Mouse (Mus musculus): ENCODE data around the gene Spats2. TPM values are rescaled to one million over a fixed set of nuclear protein-coding genes. Genes with fewer than 3 reads are reported as not detected.
"Not testable (repeated sequence)": the region's sequence is repeated elsewhere in the genome, so short reads cannot be mapped to it uniquely, and the experiment has no call there.

Gene Spats2
- polyA plus RNA-seq, 1 experiment from 2014 or later: 34.2 TPM

GRCm38 (mm10) chr15:99226090-99226489 is 100.4 kb downstream of the Spats2 start:
- Histone ChIP-seq H3K4me2 (replicated peaks; ENCODE audit: low read depth, low read length) (0 out of 2 replicates have a peak overlapping the region, but pooled peaks have one; percentile 55), H3K4me1 (ENCODE audit: control insufficient read depth, insufficient read depth, low read length) (peaks cover 24% of the 10 kb centered on the region; the same call in 1 of the 2 replicates), H3K9ac (replicated peaks; ENCODE audit: low read depth, low read length) (no peak overlapping the region), H3K9me3 (ENCODE audit: control insufficient read depth, low read depth, low read length) (no peaks in the 10 kb centered on the region), H3K4me3 (ENCODE audit: low read depth, low read length) (peak overlapping the region; percentile 25), H3K27me3 (ENCODE audit: control insufficient read depth, insufficient read depth, low read length) (peaks cover 51% of the 10 kb centered on the region), H3K36me3 (ENCODE audit: control insufficient read depth, insufficient read depth, low read length) (no peaks in the 10 kb centered on the region), H3K27ac (ENCODE audit: low read length) (no peak overlapping the region)
- WGBS: 24% methylated on average over 14 of the region's 14 CpGs
- no peak for ATAC-seq (ENCODE audit: insufficient number of reproducible peaks, insufficient read depth, low FRiP score, low read depth)

GRCm38 (mm10) chr15:99231998-99232397 is 106.3 kb downstream of the Spats2 start:
- Histone ChIP-seq H3K27me3 (ENCODE audit: control insufficient read depth, insufficient read depth, low read length) (peaks cover 22% of the 10 kb centered on the region), H3K4me3 (ENCODE audit: low read depth, low read length) (no peak overlapping the region), H3K9ac (replicated peaks; ENCODE audit: low read depth, low read length) (no peak overlapping the region), H3K4me2 (replicated peaks; ENCODE audit: low read depth, low read length) (no peak overlapping the region), H3K4me1 (ENCODE audit: control insufficient read depth, insufficient read depth, low read length) (no peaks in the 10 kb centered on the region), H3K9me3 (ENCODE audit: control insufficient read depth, low read depth, low read length) (no peaks in the 10 kb centered on the region), H3K36me3 (ENCODE audit: control insufficient read depth, insufficient read depth, low read length) (no peaks in the 10 kb centered on the region), H3K27ac (ENCODE audit: low read length) (no peak overlapping the region)
- 74% methylated on average over 10 of the region's 10 CpGs for WGBS
- no peak for ATAC-seq (ENCODE audit: insufficient number of reproducible peaks, insufficient read depth, low FRiP score, low read depth)

DNA sequence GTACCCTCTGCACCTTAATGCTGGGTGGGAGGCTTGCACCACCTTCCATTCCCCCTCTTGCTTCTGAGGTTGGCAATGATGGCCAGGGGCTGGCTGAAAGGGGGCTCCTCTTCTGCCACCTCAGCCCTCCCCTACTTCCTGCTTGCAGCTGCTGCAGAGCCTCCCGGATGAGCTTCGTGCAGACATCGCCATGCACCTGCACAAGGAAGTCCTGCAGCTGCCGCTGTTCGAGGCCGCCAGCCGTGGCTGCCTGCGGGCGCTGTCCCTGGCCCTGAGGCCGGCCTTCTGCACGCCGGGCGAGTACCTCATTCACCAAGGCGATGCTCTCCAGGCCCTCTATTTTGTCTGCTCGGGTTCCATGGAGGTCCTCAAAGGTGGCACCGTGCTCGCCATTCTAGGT is 108.0 kb downstream of the Spats2 start:
- no peak overlapping the region for H3K27ac ChIP-seq (ENCODE audit: low read length)
- 0 out of 2 replicates have a peak, but pooled peaks cover 9% of the 10 kb centered on the region for H3K27me3 ChIP-seq (ENCODE audit: control insufficient read depth, insufficient read depth, low read length)
- WGBS: 43% methylated on average over 17 of the region's 17 CpGs
- no peaks in the 10 kb centered on the region for H3K36me3 ChIP-seq (ENCODE audit: control insufficient read depth, insufficient read depth, low read length)
- no peak overlapping the region for H3K9ac ChIP-seq (replicated peaks; ENCODE audit: low read depth, low read length)
- H3K4me1 ChIP-seq (ENCODE audit: control insufficient read depth, insufficient read depth, low read length): no peaks in the 10 kb centered on the region
- no peak overlapping the region for H3K4me3 ChIP-seq (ENCODE audit: low read depth, low read length)
- ATAC-seq (ENCODE audit: insufficient number of reproducible peaks, insufficient read depth, low FRiP score, low read depth): no peak
- H3K9me3 ChIP-seq (ENCODE audit: control insufficient read depth, low read depth, low read length): no peaks in the 10 kb centered on the region
- H3K4me2 ChIP-seq (replicated peaks; ENCODE audit: low read depth, low read length): no peak overlapping the region

DNA sequence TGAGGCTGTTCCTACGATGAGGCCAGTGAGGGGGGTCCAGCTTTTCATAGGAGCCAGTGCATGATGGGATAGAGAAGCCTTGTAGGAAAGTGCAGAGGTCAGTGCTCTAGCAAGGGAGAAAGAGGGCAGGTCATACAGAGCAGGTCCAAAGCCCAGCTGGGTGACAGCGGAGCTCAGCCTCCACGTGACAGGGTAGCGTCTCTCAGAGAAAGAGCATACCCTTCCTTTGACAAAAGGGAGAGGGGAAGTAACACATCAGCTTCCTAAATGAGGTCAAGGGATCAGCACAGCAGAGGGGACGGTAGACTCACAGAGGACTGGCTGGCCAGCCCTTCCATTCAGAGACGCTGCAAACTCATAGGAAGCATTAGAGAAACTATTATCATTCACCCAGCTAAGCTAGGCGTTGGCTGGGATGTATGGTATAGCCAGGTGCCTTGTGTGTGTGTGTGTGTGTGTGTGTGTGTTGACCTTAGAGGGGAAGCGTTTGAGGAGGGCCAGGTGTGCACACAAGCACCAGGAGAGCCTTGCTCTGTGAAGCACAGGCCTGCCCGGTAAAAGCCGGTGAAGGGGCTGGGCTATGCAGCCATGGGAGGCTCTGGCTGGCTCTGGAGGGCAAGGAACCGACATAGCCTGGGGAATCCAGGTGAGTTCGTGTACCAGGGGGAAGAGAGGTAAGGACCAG is 108.8 kb downstream of the Spats2 start:
- H3K27me3 ChIP-seq (ENCODE audit: control insufficient read depth, insufficient read depth, low read length): 0 out of 2 replicates have a peak, but pooled peaks cover 9% of the 10 kb centered on the region
- no peak overlapping the region for H3K9ac ChIP-seq (replicated peaks; ENCODE audit: low read depth, low read length)
- H3K27ac ChIP-seq (ENCODE audit: low read length): no peak overlapping the region
- H3K4me1 ChIP-seq (ENCODE audit: control insufficient read depth, insufficient read depth, low read length): no peaks in the 10 kb centered on the region
- no peak for ATAC-seq (ENCODE audit: insufficient number of reproducible peaks, insufficient read depth, low FRiP score, low read depth)
- no peaks in the 10 kb centered on the region for H3K9me3 ChIP-seq (ENCODE audit: control insufficient read depth, low read depth, low read length)
- 48% methylated on average over 12 of the region's 12 CpGs for WGBS
- H3K4me2 ChIP-seq (replicated peaks; ENCODE audit: low read depth, low read length): no peak overlapping the region
- no peak overlapping the region for H3K4me3 ChIP-seq (ENCODE audit: low read depth, low read length)
- no peaks in the 10 kb centered on the region for H3K36me3 ChIP-seq (ENCODE audit: control insufficient read depth, insufficient read depth, low read length)

DNA sequence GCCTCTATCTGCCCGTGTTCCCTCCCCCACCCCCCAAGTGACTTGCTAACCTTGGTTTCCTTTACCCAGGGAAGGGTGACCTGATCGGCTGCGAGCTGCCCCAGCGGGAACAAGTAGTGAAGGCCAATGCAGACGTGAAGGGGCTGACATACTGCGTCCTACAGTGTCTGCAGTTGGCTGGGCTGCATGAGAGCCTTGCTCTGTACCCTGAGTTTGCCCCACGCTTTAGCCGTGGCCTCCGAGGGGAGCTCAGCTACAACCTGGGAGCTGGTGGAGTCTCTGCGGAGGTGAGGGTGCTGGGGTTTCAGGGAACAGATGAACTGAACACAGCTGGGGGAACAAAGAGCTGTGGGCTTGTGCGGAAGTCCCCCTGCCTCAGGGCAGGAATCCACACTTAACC is 112.3 kb downstream of the Spats2 start:
- Histone ChIP-seq H3K4me1 (ENCODE audit: control insufficient read depth, insufficient read depth, low read length) (no peaks in the 10 kb centered on the region), H3K27ac (ENCODE audit: low read length) (no peak overlapping the region), H3K27me3 (ENCODE audit: control insufficient read depth, insufficient read depth, low read length) (0 out of 2 replicates have a peak, but pooled peaks cover 4% of the 10 kb centered on the region), H3K9ac (replicated peaks; ENCODE audit: low read depth, low read length) (no peak overlapping the region), H3K4me2 (replicated peaks; ENCODE audit: low read depth, low read length) (no peak overlapping the region), H3K9me3 (ENCODE audit: control insufficient read depth, low read depth, low read length) (no peaks in the 10 kb centered on the region), H3K4me3 (ENCODE audit: low read depth, low read length) (no peak overlapping the region), H3K36me3 (ENCODE audit: control insufficient read depth, insufficient read depth, low read length) (peaks cover 7% of the 10 kb centered on the region)
- WGBS: 63% methylated on average over 11 of the region's 11 CpGs
- no peak for ATAC-seq (ENCODE audit: insufficient number of reproducible peaks, insufficient read depth, low FRiP score, low read depth)

DNA sequence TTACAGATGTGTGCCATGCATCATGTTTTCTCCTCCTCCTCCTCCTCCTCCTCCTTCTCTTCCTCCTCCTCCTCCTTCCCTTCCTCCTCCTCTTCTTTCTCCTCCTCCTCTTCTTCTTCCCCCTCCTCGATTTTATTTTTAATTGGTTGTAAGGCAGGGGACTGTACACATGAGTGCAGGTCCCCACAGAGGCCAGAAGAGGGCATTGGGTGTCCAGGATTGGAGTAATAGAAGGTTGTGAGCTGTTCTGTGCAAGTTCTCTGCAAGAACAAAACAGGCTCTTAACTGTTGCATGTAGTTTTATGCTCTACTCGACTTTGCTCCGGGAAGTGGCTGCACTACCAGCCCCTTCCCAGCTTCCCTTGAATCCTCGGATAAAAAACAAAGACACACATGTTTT is 114.4 kb downstream of the Spats2 start:
- WGBS: 68% methylated on average over 4 of the region's 4 CpGs
- no peak overlapping the region for H3K27ac ChIP-seq (ENCODE audit: low read length)
- H3K4me1 ChIP-seq (ENCODE audit: control insufficient read depth, insufficient read depth, low read length): no peaks in the 10 kb centered on the region
- peaks cover 23% of the 10 kb centered on the region for H3K36me3 ChIP-seq (ENCODE audit: control insufficient read depth, insufficient read depth, low read length)
- H3K4me3 ChIP-seq (ENCODE audit: low read depth, low read length): no peak overlapping the region
- H3K9ac ChIP-seq (replicated peaks; ENCODE audit: low read depth, low read length): no peak overlapping the region
- no peaks in the 10 kb centered on the region for H3K27me3 ChIP-seq (ENCODE audit: control insufficient read depth, insufficient read depth, low read length)
- ATAC-seq (ENCODE audit: insufficient number of reproducible peaks, insufficient read depth, low FRiP score, low read depth): no peak
- no peak overlapping the region for H3K4me2 ChIP-seq (replicated peaks; ENCODE audit: low read depth, low read length)
- H3K9me3 ChIP-seq (ENCODE audit: control insufficient read depth, low read depth, low read length): no peaks in the 10 kb centered on the region

DNA sequence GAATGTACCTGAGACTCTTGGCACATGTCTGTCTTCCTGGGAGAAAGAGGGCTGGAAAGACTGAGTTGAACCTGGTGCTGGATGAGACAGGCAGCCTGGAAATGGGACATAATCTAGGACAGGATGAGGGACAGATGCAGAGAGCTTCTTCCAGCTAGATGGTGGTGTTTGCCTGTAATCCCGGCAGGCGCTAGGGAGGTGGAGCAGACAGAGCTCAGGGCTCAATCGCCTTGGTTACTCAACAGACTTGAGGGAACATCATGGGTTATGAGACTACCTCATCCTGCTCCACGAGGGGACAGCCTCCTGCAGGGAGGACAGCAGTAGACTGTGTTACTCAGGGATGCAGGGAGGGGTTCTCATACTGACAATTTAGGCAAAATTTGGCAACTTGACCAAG is 115.5 kb downstream of the Spats2 start:
- Histone ChIP-seq H3K27me3 (ENCODE audit: control insufficient read depth, insufficient read depth, low read length) (no peaks in the 10 kb centered on the region), H3K27ac (ENCODE audit: low read length) (no peak overlapping the region), H3K9me3 (ENCODE audit: control insufficient read depth, low read depth, low read length) (no peaks in the 10 kb centered on the region), H3K36me3 (ENCODE audit: control insufficient read depth, insufficient read depth, low read length) (peaks cover 31% of the 10 kb centered on the region), H3K9ac (replicated peaks; ENCODE audit: low read depth, low read length) (no peak overlapping the region), H3K4me3 (ENCODE audit: low read depth, low read length) (no peak overlapping the region), H3K4me2 (replicated peaks; ENCODE audit: low read depth, low read length) (no peak overlapping the region), H3K4me1 (ENCODE audit: control insufficient read depth, insufficient read depth, low read length) (no peaks in the 10 kb centered on the region)
- ATAC-seq (ENCODE audit: insufficient number of reproducible peaks, insufficient read depth, low FRiP score, low read depth): no peak
- 78% methylated on average over 4 of the region's 4 CpGs for WGBS

GRCm38 (mm10) chr15:99242045-99242444 is 116.3 kb downstream of the Spats2 start:
- Histone ChIP-seq H3K4me3 (ENCODE audit: low read depth, low read length) (no peak overlapping the region), H3K27ac (ENCODE audit: low read length) (no peak overlapping the region), H3K4me2 (replicated peaks; ENCODE audit: low read depth, low read length) (no peak overlapping the region), H3K9me3 (ENCODE audit: control insufficient read depth, low read depth, low read length) (no peaks in the 10 kb centered on the region), H3K36me3 (ENCODE audit: control insufficient read depth, insufficient read depth, low read length) (peaks cover 37% of the 10 kb centered on the region), H3K9ac (replicated peaks; ENCODE audit: low read depth, low read length) (no peak overlapping the region), H3K27me3 (ENCODE audit: control insufficient read depth, insufficient read depth, low read length) (no peaks in the 10 kb centered on the region), H3K4me1 (ENCODE audit: control insufficient read depth, insufficient read depth, low read length) (no peaks in the 10 kb centered on the region)
- 90% methylated on average over 10 of the region's 10 CpGs for WGBS
- ATAC-seq (ENCODE audit: insufficient number of reproducible peaks, insufficient read depth, low FRiP score, low read depth): no peak

DNA sequence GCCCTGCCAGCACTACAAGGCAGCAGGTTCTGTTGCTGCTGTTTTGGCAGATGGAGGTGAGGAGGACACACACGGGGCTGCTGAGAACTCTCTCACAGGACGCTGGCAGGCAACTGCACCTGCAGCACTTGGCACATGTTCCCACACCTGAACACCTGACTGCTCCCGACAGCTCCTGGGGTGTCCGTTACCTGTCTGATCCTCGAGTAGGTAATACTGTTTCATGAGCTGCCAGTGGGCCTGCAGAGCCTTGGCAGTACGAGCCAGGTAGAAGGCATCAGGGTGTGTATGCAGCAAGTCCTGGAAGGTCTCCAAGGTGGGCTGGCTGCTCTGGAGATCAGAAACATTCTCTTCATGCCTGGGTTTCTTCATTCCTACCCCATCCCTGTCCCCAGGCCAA is 121.0 kb downstream of the Spats2 start:
- WGBS: 89% methylated on average over 6 of the region's 6 CpGs
- H3K9me3 ChIP-seq (ENCODE audit: control insufficient read depth, low read depth, low read length); H3K27me3 ChIP-seq (ENCODE audit: control insufficient read depth, insufficient read depth, low read length); H3K27ac ChIP-seq (ENCODE audit: low read length); H3K4me3 ChIP-seq (ENCODE audit: low read depth, low read length); H3K4me1 ChIP-seq (ENCODE audit: control insufficient read depth, insufficient read depth, low read length); H3K4me2 ChIP-seq (replicated peaks; ENCODE audit: low read depth, low read length); H3K9ac ChIP-seq (replicated peaks; ENCODE audit: low read depth, low read length); ATAC-seq (ENCODE audit: insufficient number of reproducible peaks, insufficient read depth, low FRiP score, low read depth): not testable (repeated sequence)
- H3K36me3 ChIP-seq (ENCODE audit: control insufficient read depth, insufficient read depth, low read length): peaks cover 50% of the 10 kb centered on the region

All from stomach, embryonic 14.5 days (tissue).